Mouse (Mus musculus) layer of hippocampus, adult 8-10 months (tissue): ENCODE results near the gene Cyp46a1. TPM values are rescaled to one million over a fixed set of nuclear protein-coding genes. Genes with fewer than 3 reads are reported as not detected.

Experiments
- DNase-seq, 2 experiments: peaks; one replicate each; pipeline ENCODE4 v3.0.0; 2022; ENCODE audit warnings: low spot score in 2 of 2
- total RNA-seq, 4 experiments: library from RNA; stranded (reverse); gene quantifications; 2 replicates each; pipeline ENCODE4 v1.2.4; 2022

Cyp46a1 gene
- total RNA-seq, 4 experiments from 2014 or later = 162 to 181 (median 170) TPM

- DNase-seq = no peak
These were observed 22.4 kb upstream of the Cyp46a1 start for GRCm38 (mm10) chr12:108311741-108312290.

GRCm38 (mm10) chr12:108312432-108312851 is 21.7 kb upstream of the Cyp46a1 start:
- DNase-seq = no peak

- no peak for DNase-seq
These were observed 20.9 kb upstream of the Cyp46a1 start for GRCm38 (mm10) chr12:108313244-108313772.

- no peak for DNase-seq
These were observed 18.4 kb upstream of the Cyp46a1 start for GRCm38 (mm10) chr12:108315818-108316217.

- DNase-seq = no peak
These were observed 17.5 kb upstream of the Cyp46a1 start for GRCm38 (mm10) chr12:108316655-108317054.

- DNase-seq = no peak
These were observed 16.9 kb upstream of the Cyp46a1 start for GRCm38 (mm10) chr12:108317201-108317738.

- DNase-seq = no peak
These were observed 16.3 kb upstream of the Cyp46a1 start for GRCm38 (mm10) chr12:108317826-108318430.

GRCm38 (mm10) chr12:108318499-108318898 is 15.7 kb upstream of the Cyp46a1 start:
- no peak for DNase-seq

GRCm38 (mm10) chr12:108320096-108320495 is 14.1 kb upstream of the Cyp46a1 start:
- no peak for DNase-seq

GRCm38 (mm10) chr12:108326401-108326800 is 7.8 kb upstream of the Cyp46a1 start:
- peak; percentile 34 to 52 for DNase-seq

GRCm38 (mm10) chr12:108327889-108328491 is 6.2 kb upstream of the Cyp46a1 start:
- DNase-seq = peak; percentile 79 to 89

GRCm38 (mm10) chr12:108333056-108333455 is 1.1 kb upstream of the Cyp46a1 start:
- DNase-seq = peak; percentile 83 to 85

GRCm38 (mm10) chr12:108333481-108333882 is 699 bp upstream of the Cyp46a1 start:
- no peak for DNase-seq

- peak in 1 of 2 experiments; percentile 40 for DNase-seq
These were observed 348 bp downstream of the Cyp46a1 start for GRCm38 (mm10) chr12:108334529-108334928.

GRCm38 (mm10) chr12:108338572-108339190 is 4.5 kb downstream of the Cyp46a1 start:
- no peak for DNase-seq

- DNase-seq = no peak
These were observed 14.0 kb downstream of the Cyp46a1 start for GRCm38 (mm10) chr12:108348151-108348550.

- peak; percentile 36 to 57 for DNase-seq
These were observed 14.8 kb downstream of the Cyp46a1 start for GRCm38 (mm10) chr12:108349026-108349425.

- DNase-seq = no peak
These were observed 16.8 kb downstream of the Cyp46a1 start for GRCm38 (mm10) chr12:108350931-108351330.

GRCm38 (mm10) chr12:108352371-108353136 is 18.4 kb downstream of the Cyp46a1 start:
- DNase-seq = no peak

- no peak for DNase-seq
These were observed 20.1 kb downstream of the Cyp46a1 start for GRCm38 (mm10) chr12:108354284-108354683.

- DNase-seq = no peak
These were observed 21.1 kb downstream of the Cyp46a1 start for GRCm38 (mm10) chr12:108355271-108355670.
